Mouse (Mus musculus) liver (tissue): ENCODE data around the gene Ptprg.
"Not testable (repeated sequence)": the region's sequence is repeated elsewhere in the genome, so short reads cannot be mapped to it uniquely, and the experiment has no call there.

ENCODE experiments used
- DNase-seq: peaks from one replicate; pipeline ENCODE4 v3.0.0-alpha.2; 2020; ENCODE audit warnings: mixed read lengths

Ptprg gene

DNA sequence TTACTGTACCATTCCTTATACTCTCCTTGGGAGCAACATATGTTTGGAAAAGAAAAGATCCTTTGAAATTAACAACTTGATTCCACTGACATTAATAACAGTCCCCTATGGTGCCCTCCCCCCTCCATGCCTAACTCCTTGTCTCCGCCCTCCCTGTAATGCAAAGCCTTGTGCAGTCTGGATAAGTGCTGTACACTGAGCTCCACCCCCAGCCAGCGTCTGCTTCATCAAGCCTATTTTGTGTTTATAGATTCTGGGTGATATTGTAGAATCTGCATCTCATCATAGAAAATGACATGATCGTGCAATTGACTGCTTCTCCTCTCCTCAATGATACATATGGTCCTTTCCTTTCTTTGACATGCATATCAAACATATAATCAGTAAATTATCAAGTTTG lies 337.6 kb downstream of the Ptprg start:
- DNase-seq: no peak

DNA sequence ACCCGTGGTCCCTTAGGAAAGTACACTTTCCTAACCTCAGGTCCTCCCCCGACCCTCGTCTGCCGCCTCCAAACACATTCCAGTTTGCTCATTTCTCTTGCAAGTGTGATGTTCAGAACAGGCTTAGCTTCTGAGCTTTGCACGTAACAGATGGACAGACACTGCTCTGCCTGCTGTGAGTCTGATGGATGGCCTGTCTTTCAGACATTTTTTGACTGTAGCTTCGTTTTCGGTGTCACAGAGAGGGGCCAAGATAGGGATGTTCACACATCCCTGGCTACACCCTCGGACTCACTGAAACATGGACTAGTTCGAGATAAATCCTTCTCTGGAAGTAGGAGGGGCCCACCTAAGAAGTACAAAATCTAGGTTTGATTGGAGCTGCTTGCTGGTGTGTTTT lies 339.3 kb downstream of the Ptprg start:
- no peak for DNase-seq

DNA sequence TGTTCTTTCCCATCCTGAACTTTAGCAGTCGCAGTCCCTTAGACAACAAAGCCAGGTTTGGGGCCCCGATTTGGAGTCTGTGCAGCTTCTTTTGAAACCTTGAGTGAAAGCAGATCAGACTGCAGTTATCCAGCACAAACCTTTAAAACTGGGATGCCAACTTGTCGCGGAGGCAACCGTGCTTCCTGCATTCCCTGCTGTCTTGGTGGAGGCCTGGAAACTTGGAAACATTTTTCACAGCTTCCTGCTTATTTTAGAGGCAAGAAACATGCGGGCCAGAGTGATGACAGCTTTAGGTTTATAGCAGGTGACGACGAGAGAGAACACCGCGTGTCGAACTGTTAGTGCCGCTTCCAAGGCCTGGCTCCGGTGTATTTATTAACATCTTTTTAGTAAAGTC lies 342.2 kb downstream of the Ptprg start:
- no peak for DNase-seq

DNA sequence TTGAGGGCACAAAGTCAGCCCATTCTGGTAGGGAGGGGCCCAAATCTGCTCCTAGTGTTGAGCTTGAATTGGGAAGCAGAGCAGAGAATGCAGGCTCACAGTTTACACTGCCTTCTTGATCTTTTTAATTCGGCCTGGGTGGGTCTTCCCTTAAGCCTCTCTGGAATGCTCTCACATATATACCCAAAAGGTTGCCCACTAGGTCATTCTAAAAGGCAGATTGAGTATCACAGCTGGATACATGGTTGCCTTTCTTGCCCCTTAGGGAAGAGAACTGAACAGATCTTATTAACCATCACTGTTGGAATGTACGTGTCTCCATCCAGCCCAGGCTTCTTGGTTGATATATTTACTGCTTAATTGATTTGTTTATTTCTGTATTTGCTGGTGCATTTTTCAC lies 349.5 kb downstream of the Ptprg start:
- DNase-seq: no peak

DNA sequence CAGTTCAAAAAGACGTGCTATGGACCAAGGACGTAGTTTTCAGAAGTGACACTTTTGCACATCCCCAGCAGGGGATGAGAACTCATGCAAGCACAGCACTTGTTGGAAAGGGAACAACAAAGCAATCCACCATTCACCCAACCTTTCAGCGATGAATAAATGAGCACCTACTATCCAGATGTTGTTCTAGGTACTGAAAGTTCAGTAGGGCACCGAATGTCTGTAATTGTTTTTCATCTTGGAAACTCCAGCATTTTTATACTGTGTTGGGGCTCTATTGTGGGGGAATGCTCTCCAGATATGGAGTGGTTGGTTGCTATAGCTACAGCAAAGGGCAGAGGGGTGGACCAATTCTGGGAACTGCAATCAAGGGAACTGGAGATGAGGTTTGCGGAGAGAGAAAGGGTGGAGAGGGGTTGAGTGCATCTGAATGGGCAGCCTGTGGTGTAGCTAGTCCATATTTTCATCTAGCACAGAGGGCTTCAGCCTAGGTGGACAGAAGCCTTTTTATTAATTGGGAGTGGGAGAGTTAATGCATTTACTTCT lies 352.9 kb downstream of the Ptprg start:
- no peak for DNase-seq

DNA sequence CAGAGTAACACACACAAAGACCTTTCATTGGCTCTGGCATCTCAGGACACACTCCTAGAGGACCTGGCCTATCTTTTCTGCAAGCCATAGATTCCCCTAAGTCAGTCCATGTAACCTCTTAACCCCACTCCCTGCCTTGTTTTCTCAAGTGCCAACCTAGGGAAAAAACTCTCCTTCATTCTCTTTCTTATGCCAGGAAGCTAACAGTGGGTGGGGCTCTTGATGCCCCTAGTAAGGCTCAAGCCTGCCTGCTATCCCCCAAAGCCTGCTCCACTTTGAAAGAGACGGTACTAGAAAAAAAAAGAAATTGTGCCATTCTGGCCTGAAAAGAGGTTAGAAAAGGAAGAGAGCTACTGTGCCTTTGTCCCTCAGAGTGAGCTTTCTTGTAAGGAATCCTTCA lies 358.9 kb downstream of the Ptprg start:
- DNase-seq: no peak

DNA sequence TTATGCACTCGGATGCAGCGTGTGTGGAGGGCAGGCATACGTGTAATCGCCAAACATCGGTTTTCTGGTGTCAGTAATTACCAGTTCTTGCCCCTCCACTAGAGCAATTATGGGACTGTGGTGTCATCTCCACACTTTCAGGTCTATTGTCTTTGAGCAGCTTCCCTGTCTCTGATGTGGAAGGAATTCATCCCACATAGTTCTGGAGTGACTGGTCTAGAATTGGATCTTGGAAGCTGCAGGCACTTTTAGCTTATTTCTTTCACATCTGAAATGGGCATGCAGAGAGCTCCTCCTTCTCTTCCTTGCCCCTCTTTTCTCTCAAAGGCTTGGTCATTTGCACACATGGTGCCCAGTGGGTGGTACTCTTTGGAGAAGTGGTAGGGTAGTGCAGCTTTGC lies 363.9 kb downstream of the Ptprg start:
- no peak for DNase-seq

DNA sequence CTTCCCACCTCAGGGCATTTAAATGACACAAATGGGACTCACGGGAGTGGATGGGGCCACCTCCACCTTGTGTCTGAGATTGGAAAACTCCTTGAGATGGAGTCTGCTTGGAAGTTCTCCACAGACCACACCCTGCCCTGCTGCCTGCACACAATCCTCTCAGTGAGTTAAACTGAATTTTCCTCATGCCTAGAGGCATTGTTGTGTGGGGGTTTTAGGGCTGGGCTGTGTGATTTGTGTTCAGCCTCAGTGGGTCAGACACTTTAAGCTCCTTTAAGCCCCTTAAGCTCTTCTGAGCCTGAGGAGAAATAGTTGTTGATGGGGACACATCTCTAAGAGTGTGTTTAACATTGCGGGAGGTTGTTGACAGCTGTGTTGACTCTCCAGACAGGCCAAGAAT lies 375.2 kb downstream of the Ptprg start:
- DNase-seq: no peak

DNA sequence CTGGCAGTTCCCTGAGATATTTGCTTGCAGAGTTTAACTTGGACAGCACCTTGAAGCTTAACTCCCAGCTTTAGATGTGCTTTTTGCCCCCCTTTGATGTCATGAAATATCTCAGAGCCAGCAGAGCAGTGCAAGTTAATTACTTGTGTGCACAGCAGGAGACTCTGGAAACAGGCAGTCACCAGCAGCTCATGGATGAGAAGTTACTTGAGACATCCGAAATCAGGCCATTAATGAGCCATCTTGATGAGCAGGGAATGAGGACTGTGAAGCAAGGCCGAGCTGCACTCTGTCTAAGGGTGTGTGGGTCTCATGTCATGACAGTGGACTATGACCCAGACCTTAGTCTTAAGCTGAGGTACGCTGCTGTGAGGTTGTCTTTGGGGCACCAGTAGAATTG lies 379.2 kb downstream of the Ptprg start:
- no peak for DNase-seq

DNA sequence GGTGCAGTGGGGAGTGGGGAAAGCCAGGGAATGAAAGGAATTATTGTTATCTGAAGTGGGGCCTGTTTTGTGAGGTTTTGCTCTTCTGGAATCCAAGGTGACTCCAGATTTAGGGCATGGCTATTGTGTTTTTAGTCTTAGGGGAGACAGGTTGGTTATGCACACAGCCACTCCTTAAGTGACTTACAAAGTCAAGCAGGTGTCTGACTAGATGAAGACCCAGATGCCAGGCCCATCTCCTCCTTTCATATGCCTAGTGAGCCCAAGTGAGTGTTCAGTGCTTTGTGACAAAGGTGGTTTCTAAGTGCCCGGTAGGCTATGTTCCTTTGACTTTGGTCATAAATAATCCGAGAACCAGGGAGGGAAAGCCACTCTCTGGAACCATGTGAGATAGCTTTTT lies 381.2 kb downstream of the Ptprg start:
- no peak for DNase-seq

DNA sequence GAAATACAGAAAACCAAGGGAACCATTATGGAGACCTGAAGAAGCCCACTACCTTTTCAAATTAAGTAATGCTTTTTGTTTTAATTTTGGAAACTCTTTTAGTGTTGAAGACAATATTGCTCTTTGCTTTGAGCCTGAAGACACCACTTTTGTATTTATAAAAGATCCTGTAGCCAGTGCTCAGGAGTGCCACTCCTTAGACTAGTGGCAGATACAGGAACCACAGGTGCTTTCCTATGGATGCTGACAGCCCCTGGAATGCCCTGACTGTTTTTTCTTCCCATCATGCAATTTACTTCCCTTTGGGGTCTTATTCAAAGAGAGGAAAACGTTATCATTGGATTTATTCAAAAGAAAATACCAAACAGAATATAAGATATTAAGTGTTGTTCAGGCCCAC lies 381.9 kb downstream of the Ptprg start:
- no peak for DNase-seq

DNA sequence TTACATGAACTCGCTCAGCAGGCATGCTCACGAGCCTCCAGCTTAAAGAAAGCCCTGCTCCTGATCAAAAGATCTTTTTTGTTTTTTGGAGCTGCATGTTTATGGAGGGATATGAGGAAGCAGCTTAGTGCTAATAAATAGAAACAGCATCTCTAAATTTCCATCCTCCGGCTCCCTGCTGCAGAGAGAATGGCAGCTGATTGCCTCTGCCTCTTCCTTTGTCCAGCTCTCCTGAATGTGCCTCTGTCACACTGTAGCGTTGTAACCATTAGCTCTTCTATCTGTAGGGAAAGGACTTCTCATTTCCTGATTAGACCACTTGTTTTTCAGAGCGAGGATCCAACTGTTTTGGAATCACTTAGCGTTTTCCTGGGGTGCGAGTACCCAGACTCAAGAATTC lies 382.4 kb downstream of the Ptprg start:
- no peak for DNase-seq

DNA sequence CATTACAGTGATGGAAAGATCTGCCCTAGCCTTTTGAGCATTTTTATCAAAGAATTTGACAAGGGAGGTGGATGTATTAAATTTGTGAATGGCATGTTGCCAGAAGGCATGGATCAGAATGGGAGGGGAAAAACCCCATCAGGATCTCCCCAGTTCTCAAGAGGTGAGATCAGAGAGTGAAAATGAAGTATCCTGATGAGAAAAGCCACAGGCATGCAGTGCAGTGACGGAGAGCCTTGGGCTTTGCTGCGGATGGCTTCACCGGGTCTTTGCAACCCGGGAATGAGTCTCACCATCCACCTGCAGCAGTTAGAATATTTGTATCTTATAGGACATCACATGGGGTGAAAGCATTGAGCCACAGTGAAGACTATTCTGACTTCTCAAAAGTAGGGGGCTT lies 385.6 kb downstream of the Ptprg start:
- no peak for DNase-seq

DNA sequence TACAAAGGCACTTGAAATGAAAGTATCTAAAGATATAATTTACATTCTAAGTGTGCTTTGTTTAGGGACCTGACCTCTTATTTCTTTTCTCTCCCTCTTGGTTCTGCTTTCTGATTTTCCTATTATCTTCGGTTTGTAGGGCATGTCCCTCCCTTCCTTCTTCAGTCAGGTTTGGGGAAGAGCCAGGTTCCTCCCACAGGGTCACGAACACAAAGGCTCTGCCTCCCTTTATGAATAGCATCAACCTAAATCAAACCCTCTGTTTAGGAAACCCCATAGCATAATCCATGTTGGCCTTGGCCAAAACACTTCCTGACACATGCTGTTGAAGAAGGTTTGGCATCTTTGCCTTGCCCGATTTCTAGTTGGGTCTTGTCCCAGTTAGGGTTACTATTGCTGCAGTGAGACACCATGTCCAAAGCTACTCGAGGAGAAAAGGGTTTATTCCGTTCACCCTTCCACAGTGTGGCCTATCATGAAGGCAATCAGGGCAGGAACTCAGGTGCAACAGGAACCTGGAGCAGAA lies 388.7 kb downstream of the Ptprg start:
- no peak for DNase-seq

DNA sequence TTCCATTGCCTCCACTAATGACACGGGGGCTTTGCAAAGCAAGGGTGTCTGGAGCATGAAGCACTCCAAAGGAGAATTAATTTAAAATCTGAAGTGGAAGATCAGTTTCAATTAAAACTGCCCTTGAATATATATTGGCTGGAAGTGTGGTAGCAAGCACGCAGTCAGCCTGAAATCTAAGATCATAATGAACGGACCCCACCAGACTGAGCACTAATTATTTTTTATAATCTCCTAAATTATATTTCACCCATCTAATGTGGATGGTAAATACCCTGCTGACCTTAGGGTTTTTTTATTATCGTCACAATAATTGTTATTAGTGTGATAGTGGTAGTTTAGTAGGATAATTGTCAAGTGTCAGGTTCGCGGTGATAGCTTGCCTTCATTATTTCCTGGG lies 397.0 kb downstream of the Ptprg start:
- no peak for DNase-seq

DNA sequence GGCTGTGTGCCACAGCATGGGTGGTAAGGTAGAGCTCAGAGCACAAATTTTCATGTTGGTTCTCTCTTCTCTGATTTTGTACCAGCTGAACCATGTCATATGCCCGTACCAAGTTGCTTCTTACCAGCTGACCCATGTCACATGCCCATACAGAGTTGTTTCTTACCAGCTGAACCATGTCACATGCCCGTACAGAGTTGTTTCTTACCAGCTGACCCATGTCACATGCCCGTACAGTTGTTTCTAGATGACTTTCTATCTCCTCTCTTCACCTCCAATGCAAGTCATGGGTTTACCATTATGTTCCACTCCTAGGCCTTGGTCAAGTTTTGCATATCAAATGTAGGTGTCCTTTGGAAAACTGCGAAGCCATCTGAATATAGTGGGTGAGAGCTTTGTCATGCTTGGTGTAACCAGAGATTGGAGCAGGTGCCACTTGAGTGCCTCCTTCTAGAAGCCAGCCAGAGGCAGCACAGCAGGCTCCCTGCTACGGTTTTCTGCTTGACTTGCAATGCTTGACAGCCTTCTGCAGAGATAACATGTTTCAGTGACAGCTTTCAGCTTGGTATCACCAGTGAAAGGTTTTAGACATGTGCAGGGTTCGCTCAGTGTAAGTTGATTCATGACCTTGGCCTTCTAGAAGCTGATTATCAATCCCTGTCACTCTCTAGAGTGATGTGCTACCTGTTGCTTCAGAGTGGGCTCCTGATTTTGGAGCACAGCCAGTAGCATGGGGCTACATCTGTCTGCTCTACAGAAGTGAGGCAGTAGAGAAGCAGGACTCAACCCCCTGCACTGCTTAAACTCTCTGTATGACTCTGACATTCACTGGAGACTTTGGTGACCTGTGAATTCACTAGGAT lies 401.9 kb downstream of the Ptprg start:
- DNase-seq: no peak

DNA sequence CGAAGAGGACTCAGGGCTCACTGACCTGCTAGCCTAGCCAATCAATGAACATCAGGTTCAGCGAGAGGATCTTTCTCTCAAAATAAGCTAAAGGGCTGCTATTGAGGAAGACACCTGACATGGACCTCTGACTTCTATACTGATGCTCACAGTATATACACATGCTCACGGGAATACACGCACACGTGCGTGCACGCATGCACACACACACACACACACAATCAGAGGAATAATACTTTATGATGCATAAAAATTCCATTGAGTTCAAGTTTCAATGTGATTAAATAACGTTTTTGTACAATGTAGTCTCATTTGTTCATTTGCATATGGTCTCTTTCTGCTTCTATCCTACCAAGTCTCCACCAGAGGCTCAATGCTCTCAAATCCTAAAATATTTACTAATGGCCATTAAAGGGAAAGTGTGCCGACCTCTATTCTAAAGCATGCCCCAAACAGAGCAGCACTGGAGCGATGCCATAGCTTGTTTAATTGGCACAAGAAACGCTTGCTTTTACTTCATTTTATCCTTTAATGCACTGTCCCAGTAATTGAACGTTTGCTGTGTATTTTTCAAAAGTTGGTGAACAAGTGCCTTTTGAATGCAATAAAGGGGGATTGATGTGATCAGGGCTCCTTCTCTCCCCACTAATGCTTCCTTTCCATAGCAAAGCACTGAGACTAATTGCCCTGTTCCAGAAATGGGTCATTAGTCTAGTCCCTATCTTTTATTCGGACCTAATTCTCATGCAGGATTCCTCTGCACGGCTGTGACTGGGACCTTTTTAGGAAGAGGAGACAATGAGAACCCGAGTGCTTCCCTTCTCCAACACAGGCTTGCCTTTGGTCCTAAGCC lies 407.2 kb downstream of the Ptprg start:
- DNase-seq: no peak

DNA sequence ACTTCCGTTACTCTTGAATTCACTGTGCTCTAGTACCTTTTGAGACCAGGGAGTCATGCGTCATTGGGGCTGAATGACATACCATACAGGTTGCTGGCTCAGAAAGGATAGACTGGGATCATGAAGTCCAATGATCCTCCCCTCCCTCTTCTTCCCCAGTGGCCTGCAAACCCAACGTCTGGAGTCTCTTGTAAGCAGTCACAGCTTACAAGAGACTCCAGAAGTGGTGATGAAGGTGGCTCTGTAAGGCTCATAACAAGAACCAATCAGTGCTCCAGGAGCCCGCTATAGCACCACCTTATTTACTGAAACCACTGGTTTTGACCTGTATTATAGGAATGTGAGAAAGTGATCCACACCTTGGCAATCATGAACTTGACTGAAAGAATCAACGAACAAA lies 408.8 kb downstream of the Ptprg start:
- DNase-seq: no peak

DNA sequence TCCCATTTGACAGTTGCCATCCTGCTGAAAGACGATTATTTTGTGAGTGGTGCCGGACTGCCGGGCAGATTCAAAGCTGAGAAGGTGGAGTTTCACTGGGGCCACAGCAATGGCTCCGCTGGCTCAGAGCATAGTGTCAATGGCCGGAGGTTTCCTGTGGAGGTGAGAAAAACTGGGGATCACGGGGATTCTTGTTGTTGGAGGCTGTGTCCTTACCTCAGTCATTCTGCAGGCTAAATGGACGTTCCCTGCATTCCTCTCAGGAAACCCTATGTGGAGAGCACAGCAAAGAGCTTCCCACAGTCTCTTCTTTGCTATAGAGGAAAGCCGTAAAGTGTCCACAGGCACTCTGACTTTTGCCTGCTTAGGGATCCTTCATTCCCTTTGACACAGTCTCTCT lies 409.2 kb downstream of the Ptprg start:
- no peak for DNase-seq

DNA sequence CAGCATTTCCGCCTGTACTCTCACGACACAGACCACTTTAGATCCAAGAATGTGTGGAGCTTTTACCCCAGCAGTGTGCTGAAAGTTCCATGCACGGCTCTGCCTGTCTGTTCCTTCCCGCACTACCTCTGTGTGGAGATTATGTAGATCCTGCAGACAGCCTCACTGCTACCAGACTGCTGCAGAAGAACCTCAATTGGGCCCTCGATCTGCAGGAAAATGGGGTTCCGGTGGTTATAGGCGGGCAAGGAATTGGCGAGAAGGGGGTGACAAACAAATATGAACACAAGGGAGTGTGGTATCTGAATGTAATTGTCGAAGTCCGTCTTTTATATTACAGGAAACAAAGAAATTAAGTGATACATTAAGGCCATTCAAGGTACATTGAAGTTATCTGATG lies 410.5 kb downstream of the Ptprg start:
- DNase-seq: no peak

DNA sequence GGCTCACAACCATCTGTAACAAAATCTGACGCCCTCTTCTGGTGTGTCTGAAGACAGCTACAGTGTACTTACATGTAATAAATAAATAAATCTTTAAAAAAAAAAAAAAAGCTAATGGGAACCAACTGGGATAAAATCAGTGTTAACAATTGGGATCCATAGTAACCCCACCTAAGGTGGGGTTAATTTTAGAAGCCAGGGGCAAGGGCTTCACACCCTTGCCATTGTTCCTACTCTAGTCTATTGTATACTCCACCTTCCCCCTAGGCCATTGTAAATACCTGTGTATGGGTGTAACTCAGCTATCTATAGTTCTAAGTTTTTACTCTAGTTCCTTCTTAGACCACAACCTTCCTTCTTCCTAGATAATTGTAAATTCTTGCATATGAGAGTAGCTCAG lies 411.0 kb downstream of the Ptprg start:
- DNase-seq: not testable (repeated sequence)

DNA sequence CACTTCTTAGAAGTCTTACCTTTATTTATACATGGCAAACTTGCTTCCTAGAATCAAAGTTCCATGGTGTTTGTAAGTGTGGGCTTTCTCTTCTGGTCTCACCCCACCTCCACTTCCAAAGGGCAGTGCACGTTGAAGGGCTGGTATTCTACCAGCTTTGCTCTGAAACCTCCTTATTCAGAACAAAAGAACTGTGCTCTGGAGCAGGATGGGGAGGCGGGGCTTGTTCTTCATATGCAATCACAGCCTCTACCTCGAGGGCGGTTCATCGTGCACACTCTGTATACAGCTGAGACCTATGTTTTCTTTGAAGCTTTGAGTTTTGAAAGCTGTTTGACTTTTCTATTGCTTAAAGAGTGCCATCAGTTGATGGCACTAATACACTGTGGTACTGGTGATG lies 412.5 kb downstream of the Ptprg start:
- DNase-seq: no peak

DNA sequence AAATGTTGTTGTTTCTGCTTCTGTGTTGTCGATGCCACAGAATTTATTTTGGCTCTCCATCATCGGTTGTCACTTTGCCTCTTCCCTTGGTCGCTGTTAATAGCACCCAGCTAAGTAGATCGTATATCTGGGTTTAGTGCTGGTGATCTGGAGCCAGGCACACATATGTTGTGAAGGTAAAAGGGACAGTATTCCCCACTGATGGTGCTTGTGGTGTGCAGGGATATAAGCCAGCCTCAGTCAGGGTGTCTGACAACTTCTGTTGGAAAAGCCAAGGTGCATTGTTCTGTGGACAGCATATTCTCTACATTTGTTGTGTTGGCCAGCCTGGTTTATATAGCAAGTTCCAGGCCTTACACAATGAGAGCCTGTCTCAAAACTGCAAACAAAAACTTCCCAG lies 428.4 kb downstream of the Ptprg start:
- DNase-seq: no peak

DNA sequence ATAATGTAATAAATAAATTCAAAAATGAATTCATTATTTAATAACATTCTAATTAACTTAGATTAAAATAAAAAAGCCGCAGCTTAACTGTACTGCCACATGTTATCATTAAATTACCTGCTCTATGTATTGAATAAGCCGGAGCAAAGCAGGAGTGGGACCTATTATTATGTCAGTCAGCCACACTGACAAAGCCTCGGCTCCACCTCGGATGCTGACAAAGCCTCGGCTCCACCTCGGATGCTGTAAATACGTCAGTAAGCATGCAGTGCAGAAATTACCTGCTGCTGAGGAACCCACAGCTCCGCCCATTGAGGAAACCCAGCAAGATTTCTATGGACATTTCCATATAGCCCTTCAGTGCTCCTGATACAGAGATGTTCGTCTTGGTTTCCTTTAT lies 429.7 kb downstream of the Ptprg start:
- no peak for DNase-seq
